Mouse (Mus musculus) heart, postnatal 0 days (tissue): ENCODE results near the gene Mgrn1.

Source experiments
- CTCF ChIP-seq: IDR thresholded peaks from 2 replicates; pipeline ENCODE4 v1.5.1; 2016; ENCODE audit warnings: antibody characterized with exemption, control low read depth, low read depth
- EP300 ChIP-seq: IDR thresholded peaks from 2 replicates; pipeline ENCODE4 v1.6.1; 2016; ENCODE audit warnings: antibody characterized with exemption, low read depth

GRCm38 (mm10) chr16:4875198-4876032 lies 10.6 kb upstream of the Mgrn1 start:
- no peak for TF ChIP-seq EP300
- TF ChIP-seq CTCF: no peak
